Mouse (Mus musculus): ENCODE measurements around the gene Gm38655. TPM values are rescaled to one million over a fixed set of nuclear protein-coding genes. Genes with fewer than 3 reads are reported as not detected.

Gm38655 gene
- polyA plus RNA-seq, 1 experiment from 2014 or later: not detected

Other genes starting within 250 kb of the Gm38655 start
- 23.9 and 31.8 TPM in 2 replicates for gene Mapk8ip3, start 238.5 kb downstream of the Gm38655 start, polyA plus RNA-seq (2014; fragmentation: Nextera tagmentation; extraction: Ambion mirVana)
- 131 and 155 TPM in 2 replicates for gene Jpt2, start 214.8 kb downstream of the Gm38655 start, polyA plus RNA-seq (2014; fragmentation: Nextera tagmentation; extraction: Ambion mirVana)
- gene Cramp1l, start 159.7 kb downstream of the Gm38655 start, polyA plus RNA-seq (2014; fragmentation: Nextera tagmentation; extraction: Ambion mirVana): 8.5 and 11.6 TPM in 2 replicates
- gene Ift140, start 159.4 kb downstream of the Gm38655 start, polyA plus RNA-seq (2014; fragmentation: Nextera tagmentation; extraction: Ambion mirVana): 15.5 and 23.6 TPM in 2 replicates
- gene Tmem204, start 91.9 kb downstream of the Gm38655 start, polyA plus RNA-seq (2014; fragmentation: Nextera tagmentation; extraction: Ambion mirVana): 15.9 and 18.4 TPM in 2 replicates
- 34.9 and 44.8 TPM in 2 replicates for gene Telo2, start 59.5 kb downstream of the Gm38655 start, polyA plus RNA-seq (2014; fragmentation: Nextera tagmentation; extraction: Ambion mirVana)
- not detected in 2 replicates for gene Ptx4, start 54.7 kb downstream of the Gm38655 start, polyA plus RNA-seq (2014; fragmentation: Nextera tagmentation; extraction: Ambion mirVana)
- 10.3 and 21.4 TPM in 2 replicates for gene Clcn7, start 42.1 kb downstream of the Gm38655 start, polyA plus RNA-seq (2014; fragmentation: Nextera tagmentation; extraction: Ambion mirVana)
- gene Ccdc154, start 13.0 kb downstream of the Gm38655 start, polyA plus RNA-seq (2014; fragmentation: Nextera tagmentation; extraction: Ambion mirVana): not detected in 2 replicates
- gene BC003965, start 9.1 kb upstream of the Gm38655 start, polyA plus RNA-seq (2014; fragmentation: Nextera tagmentation; extraction: Ambion mirVana): 32.8 and 39.7 TPM in 2 replicates
- 4.0 and 4.1 TPM in 2 replicates for gene Unkl, start 12.9 kb upstream of the Gm38655 start, polyA plus RNA-seq (2014; fragmentation: Nextera tagmentation; extraction: Ambion mirVana)
- 33.8 and 41.5 TPM in 2 replicates for gene Gnptg, start 64.7 kb upstream of the Gm38655 start, polyA plus RNA-seq (2014; fragmentation: Nextera tagmentation; extraction: Ambion mirVana)
- gene Tsr3, start 64.7 kb upstream of the Gm38655 start, polyA plus RNA-seq (2014; fragmentation: Nextera tagmentation; extraction: Ambion mirVana): 48.9 and 51.4 TPM in 2 replicates
- gene Baiap3, start 80.9 kb upstream of the Gm38655 start, polyA plus RNA-seq (2014; fragmentation: Nextera tagmentation; extraction: Ambion mirVana): 0.76 and 1.9 TPM in 2 replicates
- gene Ube2i, start 99.2 kb upstream of the Gm38655 start, polyA plus RNA-seq (2014; fragmentation: Nextera tagmentation; extraction: Ambion mirVana): 675 and 744 TPM in 2 replicates
- not detected in 2 replicates for gene Prss34, start 122.9 kb upstream of the Gm38655 start, polyA plus RNA-seq (2014; fragmentation: Nextera tagmentation; extraction: Ambion mirVana)
- gene Prss28, start 133.2 kb upstream of the Gm38655 start, polyA plus RNA-seq (2014; fragmentation: Nextera tagmentation; extraction: Ambion mirVana): not detected in 2 replicates
- gene Prss29, start 143.2 kb upstream of the Gm38655 start, polyA plus RNA-seq (2014; fragmentation: Nextera tagmentation; extraction: Ambion mirVana): not detected in 2 replicates
- gene Tpsab1, start 170.1 kb upstream of the Gm38655 start, polyA plus RNA-seq (2014; fragmentation: Nextera tagmentation; extraction: Ambion mirVana): 0.27 and 0.39 TPM in 2 replicates
- 0.30 and 0.57 TPM in 2 replicates for gene Tpsb2, start 190.8 kb upstream of the Gm38655 start, polyA plus RNA-seq (2014; fragmentation: Nextera tagmentation; extraction: Ambion mirVana)
- 0.49 TPM in 1 of 2 replicates, not detected in the other for gene Tpsg1, start 193.8 kb upstream of the Gm38655 start, polyA plus RNA-seq (2014; fragmentation: Nextera tagmentation; extraction: Ambion mirVana)